Mouse (Mus musculus): ENCODE data around the gene Dnajc17. TPM values are rescaled to one million over a fixed set of nuclear protein-coding genes. Genes with fewer than 3 reads are reported as not detected.

The Dnajc17 gene
- polyA plus RNA-seq, 1 experiment from 2014 or later: 24.4 TPM

DNA sequence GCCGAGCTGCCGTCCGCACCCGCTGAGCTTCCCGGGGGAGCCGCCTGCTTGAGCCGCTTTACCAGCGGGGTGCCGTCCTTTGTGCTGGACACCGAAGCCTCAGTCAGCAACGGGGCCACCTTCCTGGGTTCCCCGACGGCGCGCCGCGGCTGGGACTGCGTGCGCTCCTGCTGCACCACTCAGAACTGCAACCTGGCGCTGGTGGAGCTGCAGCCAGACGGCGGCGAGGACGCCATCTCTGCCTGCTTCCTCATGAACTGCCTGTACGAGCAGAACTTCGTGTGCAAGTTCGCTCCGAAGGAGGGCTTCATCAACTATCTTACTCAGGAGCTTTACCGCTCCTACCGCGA is 29.3 kb upstream of the Dnajc17 start:
- H3K4me3 ChIP-seq: peak overlapping the region; percentile 38
- peak overlapping the region; percentile 63 for H3K4me2 ChIP-seq
- no peak for ATAC-seq (ENCODE audit: low read depth)
- no peak overlapping the region for H3K27ac ChIP-seq (replicated peaks)
- no peaks in the 10 kb centered on the region for H3K36me3 ChIP-seq
- peaks cover 13% of the 10 kb centered on the region for H3K4me1 ChIP-seq (replicated peaks)
- peaks cover 69% of the 10 kb centered on the region for H3K27me3 ChIP-seq
- H3K9me3 ChIP-seq: no peaks in the 10 kb centered on the region
- 1% methylated on average over 31 of the region's 31 CpGs for WGBS
- no peak overlapping the region for H3K9ac ChIP-seq

GRCm38 (mm10) chr2:119237210-119237870 is 28.7 kb upstream of the Dnajc17 start, which contains the start of gene Spint1:
Gene Spint1 (plus strand): TSS chr2:119237362.
- ATAC-seq (ENCODE audit: low read depth): no peak
- H3K36me3 ChIP-seq: no peaks in the 10 kb centered on the region
- peak within 1 kb of the TSS; percentile 43; the same call in 1 of the 2 replicates for H3K9ac ChIP-seq
- no peaks in the 10 kb centered on the region for H3K9me3 ChIP-seq
- H3K4me1 ChIP-seq (replicated peaks): peaks cover 13% of the 10 kb centered on the region
- no peak within 1 kb of the TSS for H3K27ac ChIP-seq (replicated peaks)
- H3K4me3 ChIP-seq: peak within 1 kb of the TSS; percentile 38
- WGBS: under 1% methylated on average over 73 of the region's 73 CpGs
- peak within 1 kb of the TSS; percentile 63 for H3K4me2 ChIP-seq
- peaks cover 69% of the 10 kb centered on the region for H3K27me3 ChIP-seq

DNA sequence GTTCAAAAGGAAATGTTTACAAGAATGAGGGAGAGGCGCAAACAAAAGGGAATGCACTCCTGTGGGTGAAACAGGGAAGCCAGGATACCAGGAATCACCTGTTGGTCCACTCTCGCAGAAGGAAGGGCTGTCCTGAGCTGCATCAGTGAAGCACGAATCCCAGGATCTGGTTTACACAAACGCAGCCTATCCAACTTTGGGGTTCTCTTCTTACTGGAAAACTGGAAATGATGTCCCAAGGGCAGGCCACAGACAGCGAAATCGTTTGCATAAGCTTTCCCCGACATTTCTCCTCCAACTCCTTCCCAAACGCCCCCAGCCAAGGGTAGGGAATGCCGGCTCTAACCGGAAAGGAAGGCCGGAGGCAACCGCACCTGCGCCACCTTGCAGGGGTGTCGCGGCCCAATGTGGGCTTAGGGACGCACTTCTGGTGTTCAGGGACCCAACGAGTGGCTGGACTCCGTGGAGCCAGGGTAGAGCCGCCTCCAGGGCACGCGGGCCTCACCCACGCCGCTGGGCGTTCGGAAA is 28.2 kb upstream of the Dnajc17 start:
- Histone ChIP-seq H3K27ac (replicated peaks) (no peak overlapping the region), H3K36me3 (no peaks in the 10 kb centered on the region), H3K27me3 (peaks cover 69% of the 10 kb centered on the region), H3K4me3 (peak overlapping the region; percentile 38), H3K9ac (peak overlapping the region; percentile 43; the same call in 1 of the 2 replicates), H3K4me2 (peak overlapping the region; percentile 63), H3K4me1 (replicated peaks) (peaks cover 13% of the 10 kb centered on the region), H3K9me3 (no peaks in the 10 kb centered on the region)
- no peak for ATAC-seq (ENCODE audit: low read depth)
- 6% methylated on average over 25 of the region's 25 CpGs for WGBS

DNA sequence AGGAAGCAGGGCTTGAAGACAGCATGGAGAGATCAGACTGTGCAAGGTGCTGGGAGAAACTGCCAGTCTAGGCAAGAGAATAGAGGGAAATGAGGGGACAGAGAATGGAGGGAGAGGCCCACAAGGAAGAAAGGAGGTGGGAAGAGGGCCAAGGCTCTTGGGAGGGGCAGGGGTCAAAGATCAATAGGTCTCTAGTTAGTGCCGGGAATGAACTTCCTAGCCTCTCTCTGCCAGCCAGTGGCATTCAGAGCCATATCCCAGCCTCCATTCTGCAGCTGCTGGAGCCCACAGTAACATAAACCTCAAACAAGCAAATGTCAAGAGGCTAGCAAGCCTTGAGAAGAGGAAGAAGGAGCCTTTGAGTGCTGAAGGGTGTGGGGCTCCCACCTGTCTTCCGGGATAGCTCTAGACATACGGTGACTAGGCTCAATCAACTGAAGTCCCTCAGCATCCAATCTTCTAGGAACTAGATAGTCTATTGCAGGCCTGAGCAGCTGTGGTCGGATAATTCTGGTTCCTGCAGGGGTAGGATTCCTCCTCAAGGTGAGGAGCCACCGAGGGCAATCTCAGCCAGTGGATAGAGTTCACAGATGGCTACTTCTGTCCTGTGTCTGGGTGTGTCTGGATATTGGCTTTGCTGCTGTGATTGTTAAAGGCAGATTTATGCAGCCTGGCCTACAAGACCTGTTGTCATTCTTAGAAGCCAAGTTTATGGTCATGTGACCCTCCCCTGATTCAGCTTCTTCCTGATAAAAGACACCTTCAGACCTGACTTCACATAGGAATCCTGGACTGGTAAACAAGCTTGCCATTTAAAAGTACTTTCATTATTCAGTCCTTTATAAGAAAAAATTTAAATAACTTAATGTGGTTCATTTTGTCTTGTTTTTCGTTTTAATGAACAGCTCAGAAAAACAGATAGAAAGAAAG is 21.4 kb upstream of the Dnajc17 start, which contains the start of gene Ppp1r14d:
Ppp1r14d (minus strand) TSS at position 132 of the 930 bp plus-strand sequence.
- H3K9ac ChIP-seq: no peak within 1 kb of the TSS
- H3K4me3 ChIP-seq: no peak within 1 kb of the TSS
- H3K4me2 ChIP-seq: no peak within 1 kb of the TSS
- no peaks in the 10 kb centered on the region for H3K9me3 ChIP-seq
- H3K36me3 ChIP-seq: no peaks in the 10 kb centered on the region
- WGBS: 77% methylated on average over 6 of the region's 6 CpGs
- H3K27me3 ChIP-seq: peaks cover 16% of the 10 kb centered on the region
- ATAC-seq (ENCODE audit: low read depth): no peak
- no peaks in the 10 kb centered on the region for H3K4me1 ChIP-seq (replicated peaks)
- no peak within 1 kb of the TSS for H3K27ac ChIP-seq (replicated peaks)

GRCm38 (mm10) chr2:119209176-119209507 is 547 bp upstream of the Dnajc17 start:
- no peaks in the 10 kb centered on the region for H3K9me3 ChIP-seq
- peak overlapping the region; percentile 65 for H3K4me3 ChIP-seq
- peaks cover 37% of the 10 kb centered on the region for H3K36me3 ChIP-seq
- H3K27ac ChIP-seq (replicated peaks): peak overlapping the region; percentile 87
- 1% methylated on average over 13 of the region's 13 CpGs for WGBS
- peaks cover 18% of the 10 kb centered on the region for H3K4me1 ChIP-seq (replicated peaks)
- peak overlapping the region; percentile 63 for H3K4me2 ChIP-seq
- ATAC-seq (ENCODE audit: low read depth): peak; percentile 12
- H3K9ac ChIP-seq: peak overlapping the region; percentile 80
- no peaks in the 10 kb centered on the region for H3K27me3 ChIP-seq

DNA sequence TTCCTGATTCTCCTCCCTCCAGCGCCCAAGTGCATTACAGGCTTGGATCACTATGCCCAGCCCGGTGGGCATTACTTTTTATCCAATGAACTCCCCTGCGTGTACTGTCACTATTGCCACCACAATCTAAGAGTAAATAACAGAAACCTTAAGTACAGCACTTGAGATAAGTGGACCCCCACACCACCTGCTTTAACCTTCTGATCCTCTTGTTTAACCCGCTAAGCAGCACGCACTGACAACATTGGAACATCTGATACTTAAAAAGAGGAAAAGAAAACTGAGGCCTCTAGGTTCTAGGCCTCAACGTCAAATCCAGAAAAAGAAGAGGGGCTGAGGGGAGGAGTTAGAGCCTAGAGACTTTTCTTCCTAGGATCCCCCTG is 643 bp downstream of the Dnajc17 start:
- H3K4me3 ChIP-seq: peak overlapping the region; percentile 65
- H3K9me3 ChIP-seq: no peaks in the 10 kb centered on the region
- H3K4me1 ChIP-seq (replicated peaks): peaks cover 27% of the 10 kb centered on the region
- 30% methylated on average over 6 of the region's 6 CpGs for WGBS
- H3K27me3 ChIP-seq: no peaks in the 10 kb centered on the region
- H3K4me2 ChIP-seq: peak overlapping the region; percentile 56
- ATAC-seq (ENCODE audit: low read depth): no peak
- H3K27ac ChIP-seq (replicated peaks): peak overlapping the region; percentile 87
- peak overlapping the region; percentile 68 for H3K9ac ChIP-seq
- peaks cover 27% of the 10 kb centered on the region for H3K36me3 ChIP-seq

DNA sequence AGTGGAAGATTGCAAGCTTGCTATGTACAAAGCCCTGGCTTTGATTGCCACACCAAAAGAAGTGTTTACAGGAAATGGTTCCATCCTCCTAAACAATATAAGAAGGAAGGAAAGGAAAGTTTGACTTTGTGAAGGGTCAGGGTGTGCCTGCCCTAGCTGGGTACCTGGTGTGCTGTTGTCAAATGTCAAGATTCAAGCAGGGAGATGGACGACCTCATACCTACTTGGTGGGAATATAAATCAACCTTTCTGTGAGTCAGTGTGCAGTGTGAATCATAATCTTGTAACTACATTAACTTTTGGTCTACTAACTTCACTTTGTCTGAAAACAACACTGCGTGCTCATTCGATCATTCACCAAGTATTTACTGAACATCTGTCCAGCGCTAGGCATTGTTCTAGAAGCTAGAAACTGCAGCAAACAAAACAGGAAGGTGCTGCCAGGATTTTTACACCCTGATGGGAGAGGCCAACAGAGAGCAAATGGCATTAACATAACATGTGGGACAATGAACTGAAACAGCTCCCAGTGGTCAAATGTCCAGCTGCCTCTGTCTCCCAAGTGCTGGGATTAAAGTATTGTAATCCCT is 4.6 kb downstream of the Dnajc17 start:
- H3K27ac ChIP-seq (replicated peaks): no peak overlapping the region
- 78% methylated on average over 4 of the region's 4 CpGs for WGBS

DNA sequence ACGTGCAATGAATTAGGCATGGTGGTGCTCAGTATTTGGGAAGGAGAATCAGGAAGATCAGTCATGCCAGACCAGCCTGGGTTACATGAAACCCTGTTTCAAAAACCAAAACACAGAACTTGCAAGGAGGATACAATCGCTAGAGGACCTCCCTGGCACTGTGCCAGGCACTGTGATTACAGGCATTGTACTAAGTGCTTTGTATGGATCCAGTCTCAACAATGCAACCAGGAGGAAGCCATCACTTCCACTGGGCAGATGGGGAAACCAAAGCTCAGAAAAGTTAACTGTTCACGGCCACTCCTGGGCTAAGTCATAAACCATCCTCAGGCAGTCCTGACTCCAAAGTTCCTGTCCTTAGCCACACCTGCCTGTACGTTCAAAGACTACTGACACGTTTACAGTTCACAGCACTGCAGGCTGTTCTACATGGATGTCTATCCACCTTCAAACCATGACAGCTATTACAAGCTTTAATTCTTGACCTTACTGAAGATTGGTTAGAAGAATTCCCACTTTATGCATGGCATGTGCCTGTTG is 5.6 kb downstream of the Dnajc17 start:
- H3K9me3 ChIP-seq: no peaks in the 10 kb centered on the region
- no peak overlapping the region for H3K4me2 ChIP-seq
- H3K27ac ChIP-seq (replicated peaks): no peak overlapping the region
- no peaks in the 10 kb centered on the region for H3K27me3 ChIP-seq
- H3K4me3 ChIP-seq: no peak overlapping the region
- H3K9ac ChIP-seq: no peak overlapping the region
- peaks cover 23% of the 10 kb centered on the region for H3K4me1 ChIP-seq (replicated peaks)
- ATAC-seq (ENCODE audit: low read depth): no peak
- H3K36me3 ChIP-seq: no peaks in the 10 kb centered on the region
- 56% methylated on average over 5 of the region's 5 CpGs for WGBS

More for the DNA sequence above, 4.6 kb downstream of the Dnajc17 start:
- Histone ChIP-seq H3K9me3 (no peaks in the 10 kb centered on the region), H3K9ac (no peak overlapping the region), H3K4me1 (replicated peaks) (peaks cover 20% of the 10 kb centered on the region), H3K36me3 (no peaks in the 10 kb centered on the region), H3K27me3 (no peaks in the 10 kb centered on the region), H3K4me3 (no peak overlapping the region), H3K4me2 (no peak overlapping the region)
- ATAC-seq (ENCODE audit: low read depth): no peak

DNA sequence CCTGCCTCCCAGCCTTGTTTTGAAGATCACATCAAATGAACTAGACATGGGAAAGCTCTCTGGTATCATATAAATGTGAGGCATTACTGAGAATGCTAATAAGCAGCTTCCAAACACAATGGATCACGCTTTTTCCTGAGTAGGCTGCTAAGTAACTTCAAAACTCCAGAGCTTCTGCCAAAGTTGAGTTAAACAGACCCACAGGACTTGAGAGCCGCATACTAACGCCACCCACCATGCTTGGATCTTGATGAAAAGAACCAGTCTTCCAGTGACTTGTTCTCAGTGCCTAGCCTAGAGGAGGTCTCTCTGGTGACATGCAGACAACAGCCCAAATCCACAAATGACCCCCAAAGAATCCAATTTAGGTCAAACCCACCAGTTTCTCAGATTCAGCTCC is 9.7 kb downstream of the Dnajc17 start:
- Histone ChIP-seq H3K4me1 (replicated peaks) (peaks cover 15% of the 10 kb centered on the region), H3K27ac (replicated peaks) (no peak overlapping the region), H3K27me3 (no peaks in the 10 kb centered on the region), H3K4me3 (no peak overlapping the region), H3K36me3 (no peaks in the 10 kb centered on the region), H3K9ac (no peak overlapping the region), H3K4me2 (no peak overlapping the region), H3K9me3 (no peaks in the 10 kb centered on the region)
- 70% methylated on average over 3 of the region's 3 CpGs for WGBS
- ATAC-seq (ENCODE audit: low read depth): no peak

DNA sequence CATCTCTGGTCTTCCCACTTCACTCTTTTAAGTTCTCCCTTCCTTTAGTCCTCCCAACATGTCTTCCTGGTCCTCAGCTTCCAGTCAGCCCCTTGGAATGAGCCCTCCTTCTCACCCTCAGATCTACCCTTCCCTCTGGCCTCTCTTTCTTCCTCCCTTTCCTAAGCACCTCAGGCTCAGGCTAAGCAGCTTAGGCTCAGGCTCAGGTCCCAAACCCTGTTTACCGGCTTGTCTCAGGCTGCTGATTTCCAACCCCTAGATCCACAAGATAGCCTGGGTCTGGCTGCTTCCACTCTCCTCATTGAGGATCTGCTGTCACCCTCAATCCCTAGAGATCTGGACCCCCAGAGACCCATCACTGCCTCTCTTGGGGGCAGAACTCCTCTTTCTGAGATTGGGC is 10.5 kb downstream of the Dnajc17 start:
- ATAC-seq (ENCODE audit: low read depth): no peak
- Histone ChIP-seq H3K27ac (replicated peaks) (no peak overlapping the region), H3K9me3 (no peaks in the 10 kb centered on the region), H3K9ac (no peak overlapping the region), H3K4me1 (replicated peaks) (peaks cover 7% of the 10 kb centered on the region), H3K4me3 (no peak overlapping the region), H3K4me2 (no peak overlapping the region), H3K36me3 (no peaks in the 10 kb centered on the region), H3K27me3 (no peaks in the 10 kb centered on the region)
- WGBS: 71% methylated on average over 1 of the region's 1 CpGs

GRCm38 (mm10) chr2:119197493-119197892 is 11.1 kb downstream of the Dnajc17 start:
- no peak for ATAC-seq (ENCODE audit: low read depth)
- H3K27ac ChIP-seq (replicated peaks): no peak overlapping the region
- H3K9ac ChIP-seq: no peak overlapping the region
- H3K4me2 ChIP-seq: no peak overlapping the region
- no peak overlapping the region for H3K4me3 ChIP-seq
- no peaks in the 10 kb centered on the region for H3K27me3 ChIP-seq
- H3K9me3 ChIP-seq: no peaks in the 10 kb centered on the region
- peaks cover 4% of the 10 kb centered on the region; the same call in 1 of the 2 replicates for H3K4me1 ChIP-seq (replicated peaks)
- 90% methylated on average over 1 of the region's 1 CpGs for WGBS
- H3K36me3 ChIP-seq: no peaks in the 10 kb centered on the region
